Mouse (Mus musculus) small intestine, adult 2 months (tissue): Measurements from ENCODE around the gene Robo1. TPM values are rescaled to one million over a fixed set of nuclear protein-coding genes. Genes with fewer than 3 reads are reported as not detected.

Experiments used
- H3K27ac ChIP-seq: fragments of 200-500 bp; 2 replicates; pipeline ENCODE4 v1.5.1; 2012; ENCODE audit warnings: low read depth, low read length, control low read depth, inconsistent platforms; ENCODE audit not compliant: insufficient read depth
- H3K27me3 ChIP-seq: fragments of 200-500 bp; 2 replicates; pipeline ENCODE4 v1.6.1; 2012; ENCODE audit warnings: mild to moderate bottlenecking, moderate library complexity, low read length, inconsistent platforms; ENCODE audit not compliant: control insufficient read depth, insufficient read depth
- H3K36me3 ChIP-seq: fragments of 200-500 bp; 2 replicates; pipeline ENCODE4 v1.6.1; 2012; ENCODE audit warnings: mild to moderate bottlenecking, low read length, control low read depth, inconsistent platforms; ENCODE audit not compliant: control insufficient read depth, insufficient read depth
- H3K4me1 ChIP-seq: fragments of 200-500 bp; 2 replicates; pipeline ENCODE4 v1.6.1; 2012; ENCODE audit warnings: low read length, inconsistent platforms, mixed read lengths; ENCODE audit not compliant: control insufficient read depth, insufficient read depth, insufficient read length
- H3K4me3 ChIP-seq: fragments of 200-500 bp; 2 replicates; pipeline ENCODE4 v1.5.1; 2012; ENCODE audit warnings: low read depth, mild to moderate bottlenecking, control low read depth, inconsistent platforms, low read length, moderate library complexity
- CTCF ChIP-seq: fragments of 200-500 bp; IDR thresholded peaks from 2 replicates; pipeline ENCODE4 v1.5.1; 2012; ENCODE audit warnings: low read depth, mild to moderate bottlenecking, control low read depth, inconsistent platforms, low read length, moderate library complexity, mixed read lengths; ENCODE audit not compliant: insufficient replicate concordance, insufficient read length; ENCODE audit errors: extremely low read depth
- POLR2A ChIP-seq: fragments of 200-500 bp; IDR thresholded peaks from 2 replicates; pipeline ENCODE4 v1.6.1; 2012; ENCODE audit warnings: low read depth, mild to moderate bottlenecking, control low read depth, inconsistent platforms, low read length, moderate library complexity
- WGBS: fragments of 180-500 bp; shearing (Covaris S2); methylation state at CpG from one replicate; pipeline ENCODE4 v1.1.7; 2018; 5-methylcytosine and 5-hydroxymethylcytosine counted together
- polyA plus RNA-seq: library from polyadenylated mRNA; depleted of rRNA; stranded (reverse); fragments of >200 nt; gene quantifications from 2 replicates; pipeline ENCODE4 v1.2.3, GENCODE M21; 2012

Gene Robo1
- polyA plus RNA-seq, 1 experiment: 0.81 TPM

DNA sequence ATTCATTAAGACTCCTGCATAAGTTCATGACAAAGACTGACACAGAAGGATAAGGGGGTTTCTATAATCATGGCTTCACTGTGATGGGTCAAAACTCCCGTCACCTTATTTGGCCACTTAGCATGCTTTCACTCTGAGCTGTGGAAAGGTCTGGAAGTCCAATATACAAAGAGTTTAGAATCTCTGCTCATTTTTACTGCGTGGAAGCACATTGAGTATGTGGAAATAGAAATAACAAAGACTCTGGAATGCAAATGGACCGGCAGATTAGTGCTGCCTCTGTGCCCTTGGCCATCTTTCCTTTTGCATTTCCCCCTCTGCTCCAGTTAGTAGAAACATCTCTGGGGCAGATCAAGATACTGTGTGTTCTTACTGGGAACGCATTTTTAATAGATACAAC is 697.7 kb downstream of the Robo1 start:
- Histone ChIP-seq H3K4me3 (no peak overlapping the region), H3K4me1 (no peaks in the 10 kb centered on the region), H3K27ac (no peak overlapping the region), H3K27me3 (no peaks in the 10 kb centered on the region), H3K36me3 (no peaks in the 10 kb centered on the region)
- TF ChIP-seq CTCF: no peak
- TF ChIP-seq POLR2A: no peak
- 81% methylated on average over 4 of the region's 4 CpGs for WGBS

- Histone ChIP-seq H3K27ac (no peak overlapping the region), H3K4me3 (no peak overlapping the region), H3K27me3 (no peaks in the 10 kb centered on the region), H3K36me3 (no peaks in the 10 kb centered on the region), H3K4me1 (no peaks in the 10 kb centered on the region)
- 61% methylated on average over 8 of the region's 8 CpGs for WGBS
- TF ChIP-seq CTCF: no peak
- TF ChIP-seq POLR2A: no peak
These were observed 699.3 kb downstream of the Robo1 start for GRCm38 (mm10) chr16:73007434-73007833.

DNA sequence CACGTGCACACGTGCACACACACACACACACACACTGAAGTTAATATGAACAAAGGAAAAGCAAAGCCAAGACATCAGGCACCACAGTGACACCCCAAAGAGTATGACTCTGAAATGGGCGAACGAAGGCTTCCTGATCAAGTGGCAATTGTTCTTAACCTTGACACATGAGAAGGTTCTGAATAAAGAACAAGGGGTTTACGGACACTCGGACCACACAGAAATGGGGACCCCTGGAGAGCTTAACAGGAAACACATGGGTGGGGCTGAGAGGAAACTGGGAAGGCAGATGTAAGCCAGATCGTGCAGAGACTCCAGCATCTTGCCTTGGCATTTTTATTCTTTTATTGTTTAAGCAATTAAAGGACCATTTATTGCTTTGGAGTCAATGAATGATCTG is 703.2 kb downstream of the Robo1 start:
- 34% methylated on average over 7 of the region's 7 CpGs for WGBS
- Histone ChIP-seq H3K4me1 (no peaks in the 10 kb centered on the region), H3K27ac (no peak overlapping the region), H3K4me3 (no peak overlapping the region), H3K27me3 (no peaks in the 10 kb centered on the region), H3K36me3 (no peaks in the 10 kb centered on the region)
- TF ChIP-seq POLR2A (no peak), CTCF (no peak)

DNA sequence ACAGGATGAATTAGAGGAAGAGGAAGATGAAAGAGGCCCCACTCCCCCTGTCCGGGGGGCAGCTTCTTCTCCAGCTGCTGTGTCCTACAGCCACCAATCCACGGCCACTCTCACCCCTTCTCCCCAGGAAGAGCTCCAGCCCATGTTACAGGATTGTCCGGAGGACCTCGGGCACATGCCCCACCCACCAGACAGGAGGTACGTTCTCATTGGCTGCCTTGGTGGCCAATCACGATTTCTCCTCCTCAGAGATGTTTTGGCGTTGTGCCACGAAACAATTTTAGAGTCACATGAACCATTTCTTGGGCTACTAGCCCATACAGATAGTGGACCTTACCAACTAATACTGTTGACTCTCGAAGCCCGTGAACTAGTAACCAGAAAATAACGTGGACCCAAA is 704.8 kb downstream of the Robo1 start:
- Histone ChIP-seq H3K4me3 (no peak overlapping the region), H3K4me1 (no peaks in the 10 kb centered on the region), H3K36me3 (no peaks in the 10 kb centered on the region), H3K27me3 (no peaks in the 10 kb centered on the region), H3K27ac (no peak overlapping the region)
- 90% methylated on average over 11 of the region's 11 CpGs for WGBS
- no peak for TF ChIP-seq CTCF

DNA sequence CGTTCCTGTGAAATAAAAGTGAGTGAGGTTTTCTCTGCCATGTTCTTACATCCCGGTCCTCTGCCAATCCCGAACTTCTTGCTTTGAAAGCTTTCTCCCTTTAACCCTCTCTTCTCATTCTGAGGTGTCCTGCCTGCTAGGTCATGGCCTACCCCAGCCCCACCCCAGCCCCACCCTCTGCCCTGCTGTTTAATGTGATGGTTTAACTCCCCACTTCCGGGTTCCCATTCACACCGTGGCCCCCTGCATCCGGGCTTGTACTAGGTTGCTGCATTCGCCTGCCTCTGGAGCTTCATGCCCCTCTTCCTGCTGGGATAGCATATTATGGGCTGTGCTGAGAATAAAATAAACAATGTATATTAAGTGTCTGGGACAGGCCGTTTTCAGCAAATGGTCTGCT is 706.4 kb downstream of the Robo1 start:
- H3K27me3 ChIP-seq: no peaks in the 10 kb centered on the region
- 56% methylated on average over 8 of the region's 8 CpGs for WGBS
- no peaks in the 10 kb centered on the region for H3K36me3 ChIP-seq
- H3K27ac ChIP-seq: no peak overlapping the region
- no peak for TF ChIP-seq POLR2A
- no peak for TF ChIP-seq CTCF
- H3K4me3 ChIP-seq: no peak overlapping the region
- no peaks in the 10 kb centered on the region for H3K4me1 ChIP-seq

DNA sequence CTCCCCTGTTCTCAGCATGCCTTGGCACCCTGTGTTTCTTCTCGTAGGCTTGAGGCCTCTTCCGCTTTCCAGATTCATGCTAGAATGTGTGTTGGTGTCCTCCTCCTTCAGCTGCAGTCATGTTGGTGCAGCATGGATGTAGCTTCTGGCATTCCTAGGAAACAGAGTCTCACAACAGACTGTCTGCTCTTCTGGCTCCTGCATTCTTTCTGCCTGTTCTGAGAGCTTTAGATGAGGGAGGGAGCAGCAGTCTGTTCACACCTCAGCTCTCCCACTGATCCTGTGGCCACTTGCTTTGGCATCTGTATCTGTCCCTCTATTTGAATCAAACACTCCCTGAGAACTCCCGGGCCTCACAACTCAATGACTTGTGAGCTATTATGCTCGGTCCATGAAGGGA is 707.9 kb downstream of the Robo1 start:
- H3K27ac ChIP-seq: no peak overlapping the region
- no peaks in the 10 kb centered on the region for H3K4me1 ChIP-seq
- 78% methylated on average over 4 of the region's 4 CpGs for WGBS
- H3K27me3 ChIP-seq: no peaks in the 10 kb centered on the region
- H3K36me3 ChIP-seq: no peaks in the 10 kb centered on the region
- H3K4me3 ChIP-seq: no peak overlapping the region
- TF ChIP-seq CTCF: no peak
- no peak for TF ChIP-seq POLR2A

DNA sequence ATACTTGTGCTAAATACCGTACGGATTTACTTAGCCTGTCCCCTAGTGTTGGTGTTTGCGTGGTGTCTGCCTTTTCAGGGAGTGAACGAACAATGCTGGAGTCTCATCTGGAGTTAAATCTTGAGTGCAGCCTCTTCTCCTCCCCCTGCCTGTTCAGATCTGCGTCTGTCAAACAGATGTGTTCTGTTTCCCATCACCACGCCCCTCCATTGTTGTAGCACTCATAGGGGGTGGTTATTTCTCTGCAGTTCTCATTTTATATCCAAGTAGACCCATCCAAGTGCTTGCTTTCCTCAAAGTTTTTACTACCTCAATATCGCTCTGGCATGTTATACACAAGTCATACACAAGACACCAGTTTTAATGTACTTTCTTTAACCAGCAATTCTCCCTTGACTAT is 708.7 kb downstream of the Robo1 start:
- no peaks in the 10 kb centered on the region for H3K4me1 ChIP-seq
- WGBS: 69% methylated on average over 7 of the region's 7 CpGs
- TF ChIP-seq POLR2A: no peak
- no peak for TF ChIP-seq CTCF

GRCm38 (mm10) chr16:73024326-73024725 is 716.2 kb downstream of the Robo1 start:
- no peaks in the 10 kb centered on the region for H3K4me1 ChIP-seq
- H3K27me3 ChIP-seq: no peaks in the 10 kb centered on the region
- 92% methylated on average over 13 of the region's 13 CpGs for WGBS
- TF ChIP-seq POLR2A: no peak
- TF ChIP-seq CTCF: no peak
- no peak overlapping the region for H3K27ac ChIP-seq
- H3K4me3 ChIP-seq: no peak overlapping the region
- no peaks in the 10 kb centered on the region for H3K36me3 ChIP-seq

More for the DNA sequence above, 708.7 kb downstream of the Robo1 start:
- no peak overlapping the region for H3K27ac ChIP-seq
- no peak overlapping the region for H3K4me3 ChIP-seq
- no peaks in the 10 kb centered on the region for H3K36me3 ChIP-seq
- no peaks in the 10 kb centered on the region for H3K27me3 ChIP-seq
